Mouse (Mus musculus): ENCODE data around the gene Pdxp. TPM values are rescaled to one million over a fixed set of nuclear protein-coding genes. Genes with fewer than 3 reads are reported as not detected.

Pdxp gene
- polyA plus RNA-seq, 1 experiment from 2014 or later, result 5.9 TPM

- ATAC-seq (ENCODE audit: insufficient read depth, low FRiP score), result no peak
- Histone ChIP-seq H3K9me3 (replicated peaks; ENCODE audit: control insufficient read depth, low read length) (no peaks in the 10 kb centered on the region), H3K4me2 (ENCODE audit: low read depth, low read length) (peak overlapping the region; percentile 67), H3K9ac (ENCODE audit: low read length) (peak overlapping the region; percentile 76), H3K27me3 (ENCODE audit: control insufficient read depth, insufficient read depth, low read length) (no peaks in the 10 kb centered on the region), H3K4me3 (replicated peaks; ENCODE audit: low read length) (peak overlapping the region; percentile 62), H3K27ac (ENCODE audit: low read length) (peak overlapping the region; percentile 98), H3K4me1 (ENCODE audit: control insufficient read depth, insufficient read depth, low read length) (peaks cover 30% of the 10 kb centered on the region), H3K36me3 (ENCODE audit: control insufficient read depth, insufficient read depth, low read length) (0 out of 2 replicates have a peak, but pooled peaks cover 5% of the 10 kb centered on the region)
- WGBS, result 42% methylated on average over 8 of the region's 8 CpGs
These were observed 14.8 kb downstream of the Pdxp start for GRCm38 (mm10) chr15:78928539-78928938.

- no peak overlapping the region for H3K27ac ChIP-seq (ENCODE audit: low read length)
- no peak overlapping the region for H3K4me2 ChIP-seq (ENCODE audit: low read depth, low read length)
- 87% methylated on average over 6 of the region's 6 CpGs for WGBS
- H3K27me3 ChIP-seq (ENCODE audit: control insufficient read depth, insufficient read depth, low read length), result no peaks in the 10 kb centered on the region
- H3K4me3 ChIP-seq (replicated peaks; ENCODE audit: low read length), result no peak overlapping the region
- H3K9ac ChIP-seq (ENCODE audit: low read length), result no peak overlapping the region
- 0 out of 2 replicates have a peak, but pooled peaks cover 5% of the 10 kb centered on the region for H3K36me3 ChIP-seq (ENCODE audit: control insufficient read depth, insufficient read depth, low read length)
- H3K9me3 ChIP-seq (replicated peaks; ENCODE audit: control insufficient read depth, low read length), result no peaks in the 10 kb centered on the region
- H3K4me1 ChIP-seq (ENCODE audit: control insufficient read depth, insufficient read depth, low read length), result peaks cover 26% of the 10 kb centered on the region
- ATAC-seq (ENCODE audit: insufficient read depth, low FRiP score), result no peak
These were observed 16.5 kb downstream of the Pdxp start for GRCm38 (mm10) chr15:78930192-78930706.

GRCm38 (mm10) chr15:78930801-78931426, 17.2 kb downstream of the Pdxp start:
- no peak overlapping the region for H3K4me2 ChIP-seq (ENCODE audit: low read depth, low read length)
- no peak overlapping the region for H3K4me3 ChIP-seq (replicated peaks; ENCODE audit: low read length)
- H3K27ac ChIP-seq (ENCODE audit: low read length), result peak overlapping the region; percentile 10; the same call in 1 of the 2 replicates
- H3K9ac ChIP-seq (ENCODE audit: low read length), result no peak overlapping the region
- ATAC-seq (ENCODE audit: insufficient read depth, low FRiP score), result no peak
- WGBS, result 77% methylated on average over 7 of the region's 7 CpGs
- H3K9me3 ChIP-seq (replicated peaks; ENCODE audit: control insufficient read depth, low read length), result no peaks in the 10 kb centered on the region
- H3K36me3 ChIP-seq (ENCODE audit: control insufficient read depth, insufficient read depth, low read length), result 0 out of 2 replicates have a peak, but pooled peaks cover 5% of the 10 kb centered on the region
- H3K27me3 ChIP-seq (ENCODE audit: control insufficient read depth, insufficient read depth, low read length), result no peaks in the 10 kb centered on the region
- H3K4me1 ChIP-seq (ENCODE audit: control insufficient read depth, insufficient read depth, low read length), result peaks cover 25% of the 10 kb centered on the region

GRCm38 (mm10) chr15:78931577-78931976, 17.9 kb downstream of the Pdxp start:
- WGBS, result 20% methylated on average over 3 of the region's 3 CpGs
- H3K4me2 ChIP-seq (ENCODE audit: low read depth, low read length), result no peak overlapping the region

GRCm38 (mm10) chr15:78934784-78935320, 21.1 kb downstream of the Pdxp start, which contains the start of gene Nol12:
Gene Nol12, plus strand, starts transcription at chr15:78934933.
- WGBS, result under 1% methylated on average over 42 of the region's 42 CpGs

More at GRCm38 (mm10) chr15:78931577-78931976, 17.9 kb downstream of the Pdxp start:
- H3K9ac ChIP-seq (ENCODE audit: low read length), result no peak overlapping the region
- H3K36me3 ChIP-seq (ENCODE audit: control insufficient read depth, insufficient read depth, low read length), result 0 out of 2 replicates have a peak, but pooled peaks cover 5% of the 10 kb centered on the region
- H3K27ac ChIP-seq (ENCODE audit: low read length), result peak overlapping the region; percentile 10; the same call in 1 of the 2 replicates
- H3K4me1 ChIP-seq (ENCODE audit: control insufficient read depth, insufficient read depth, low read length), result peaks cover 22% of the 10 kb centered on the region
- no peak for ATAC-seq (ENCODE audit: insufficient read depth, low FRiP score)
- no peaks in the 10 kb centered on the region for H3K9me3 ChIP-seq (replicated peaks; ENCODE audit: control insufficient read depth, low read length)
- H3K27me3 ChIP-seq (ENCODE audit: control insufficient read depth, insufficient read depth, low read length), result no peaks in the 10 kb centered on the region
- no peak overlapping the region for H3K4me3 ChIP-seq (replicated peaks; ENCODE audit: low read length)

GRCm38 (mm10) chr15:78936403-78936802, 22.7 kb downstream of the Pdxp start:
- Histone ChIP-seq H3K4me2 (ENCODE audit: low read depth, low read length) (no peak overlapping the region), H3K9me3 (replicated peaks; ENCODE audit: control insufficient read depth, low read length) (no peaks in the 10 kb centered on the region), H3K36me3 (ENCODE audit: control insufficient read depth, insufficient read depth, low read length) (no peaks in the 10 kb centered on the region), H3K4me3 (replicated peaks; ENCODE audit: low read length) (no peak overlapping the region), H3K9ac (ENCODE audit: low read length) (no peak overlapping the region; the same call in 1 of the 2 replicates), H3K27me3 (ENCODE audit: control insufficient read depth, insufficient read depth, low read length) (no peaks in the 10 kb centered on the region), H3K27ac (ENCODE audit: low read length) (no peak overlapping the region), H3K4me1 (ENCODE audit: control insufficient read depth, insufficient read depth, low read length) (peaks cover 10% of the 10 kb centered on the region; the same call in 1 of the 2 replicates)
- no peak for ATAC-seq (ENCODE audit: insufficient read depth, low FRiP score)
- WGBS, result 89% methylated on average over 12 of the region's 12 CpGs

More at GRCm38 (mm10) chr15:78934784-78935320, 21.1 kb downstream of the Pdxp start, which contains the start of gene Nol12:
- H3K27me3 ChIP-seq (ENCODE audit: control insufficient read depth, insufficient read depth, low read length), result no peaks in the 10 kb centered on the region
- 0 out of 2 replicates have a peak, but pooled peaks cover 1% of the 10 kb centered on the region for H3K36me3 ChIP-seq (ENCODE audit: control insufficient read depth, insufficient read depth, low read length)
- peak within 1 kb of the TSS; percentile 85 for H3K27ac ChIP-seq (ENCODE audit: low read length)
- H3K4me1 ChIP-seq (ENCODE audit: control insufficient read depth, insufficient read depth, low read length), result peaks cover 10% of the 10 kb centered on the region; the same call in 1 of the 2 replicates
- peak within 1 kb of the TSS; percentile 81 for H3K9ac ChIP-seq (ENCODE audit: low read length)
- H3K4me3 ChIP-seq (replicated peaks; ENCODE audit: low read length), result peak within 1 kb of the TSS; percentile 79
- H3K9me3 ChIP-seq (replicated peaks; ENCODE audit: control insufficient read depth, low read length), result no peaks in the 10 kb centered on the region
- peak within 1 kb of the TSS; percentile 80 for H3K4me2 ChIP-seq (ENCODE audit: low read depth, low read length)
- ATAC-seq (ENCODE audit: insufficient read depth, low FRiP score), result peak; percentile 80

GRCm38 (mm10) chr15:78937311-78937710, 23.6 kb downstream of the Pdxp start:
- Histone ChIP-seq H3K4me3 (replicated peaks; ENCODE audit: low read length) (no peak overlapping the region), H3K27me3 (ENCODE audit: control insufficient read depth, insufficient read depth, low read length) (no peaks in the 10 kb centered on the region), H3K4me1 (ENCODE audit: control insufficient read depth, insufficient read depth, low read length) (peaks cover 10% of the 10 kb centered on the region; the same call in 1 of the 2 replicates), H3K4me2 (ENCODE audit: low read depth, low read length) (no peak overlapping the region), H3K9me3 (replicated peaks; ENCODE audit: control insufficient read depth, low read length) (no peaks in the 10 kb centered on the region), H3K9ac (ENCODE audit: low read length) (no peak overlapping the region), H3K36me3 (ENCODE audit: control insufficient read depth, insufficient read depth, low read length) (no peaks in the 10 kb centered on the region), H3K27ac (ENCODE audit: low read length) (no peak overlapping the region)
- ATAC-seq (ENCODE audit: insufficient read depth, low FRiP score), result no peak
- 91% methylated on average over 10 of the region's 10 CpGs for WGBS

- no peak overlapping the region for H3K4me3 ChIP-seq (replicated peaks; ENCODE audit: low read length)
- no peaks in the 10 kb centered on the region for H3K27me3 ChIP-seq (ENCODE audit: control insufficient read depth, insufficient read depth, low read length)
- H3K4me1 ChIP-seq (ENCODE audit: control insufficient read depth, insufficient read depth, low read length), result peaks cover 13% of the 10 kb centered on the region; the same call in 1 of the 2 replicates
- H3K36me3 ChIP-seq (ENCODE audit: control insufficient read depth, insufficient read depth, low read length), result no peaks in the 10 kb centered on the region
- H3K27ac ChIP-seq (ENCODE audit: low read length), result no peak overlapping the region
- ATAC-seq (ENCODE audit: insufficient read depth, low FRiP score), result no peak
- no peak overlapping the region for H3K4me2 ChIP-seq (ENCODE audit: low read depth, low read length)
- no peak overlapping the region for H3K9ac ChIP-seq (ENCODE audit: low read length)
- WGBS, result 78% methylated on average over 2 of the region's 2 CpGs
- H3K9me3 ChIP-seq (replicated peaks; ENCODE audit: control insufficient read depth, low read length), result no peaks in the 10 kb centered on the region
These were observed 24.2 kb downstream of the Pdxp start for GRCm38 (mm10) chr15:78937963-78938362.

- Histone ChIP-seq H3K4me2 (ENCODE audit: low read depth, low read length) (no peak overlapping the region), H3K9ac (ENCODE audit: low read length) (no peak overlapping the region), H3K4me3 (replicated peaks; ENCODE audit: low read length) (no peak overlapping the region), H3K27ac (ENCODE audit: low read length) (no peak overlapping the region), H3K9me3 (replicated peaks; ENCODE audit: control insufficient read depth, low read length) (no peaks in the 10 kb centered on the region), H3K4me1 (ENCODE audit: control insufficient read depth, insufficient read depth, low read length) (peaks cover 13% of the 10 kb centered on the region; the same call in 1 of the 2 replicates), H3K27me3 (ENCODE audit: control insufficient read depth, insufficient read depth, low read length) (no peaks in the 10 kb centered on the region), H3K36me3 (ENCODE audit: control insufficient read depth, insufficient read depth, low read length) (no peaks in the 10 kb centered on the region)
- WGBS, result 85% methylated on average over 13 of the region's 13 CpGs
- ATAC-seq (ENCODE audit: insufficient read depth, low FRiP score), result no peak
These were observed 26.6 kb downstream of the Pdxp start for GRCm38 (mm10) chr15:78940325-78940724.
